Mouse (Mus musculus): Measurements from ENCODE around the gene Car11. TPM values are rescaled to one million over a fixed set of nuclear protein-coding genes. Genes with fewer than 3 reads are reported as not detected.

Car11 gene
- total RNA-seq, 2 experiments from 2014 or later, result 4.5 to 5.0 TPM

GRCm38 (mm10) chr7:45711316-45712021 lies 11.8 kb downstream of the Car11 start:
- DNase-seq, result no peak

- peak; percentile 28 for DNase-seq
These were observed 12.5 kb downstream of the Car11 start for GRCm38 (mm10) chr7:45712022-45712757.

GRCm38 (mm10) chr7:45713396-45713795 lies 13.8 kb downstream of the Car11 start:
- DNase-seq, result no peak

- DNase-seq, result no peak
These were observed 14.4 kb downstream of the Car11 start for GRCm38 (mm10) chr7:45713881-45714520.

- DNase-seq, result no peak
These were observed 15.0 kb downstream of the Car11 start for GRCm38 (mm10) chr7:45714630-45715089.

GRCm38 (mm10) chr7:45715090-45715708 lies 15.6 kb downstream of the Car11 start, which contains the start of gene Rpl18:
Rpl18 (plus strand) TSS chr7:45715457.
- peak; percentile 98 for DNase-seq

- DNase-seq, result no peak
These were observed 16.3 kb downstream of the Car11 start for GRCm38 (mm10) chr7:45715741-45716459.

- DNase-seq, result no peak
These were observed 16.8 kb downstream of the Car11 start for GRCm38 (mm10) chr7:45716460-45716857.

GRCm38 (mm10) chr7:45716952-45717917 lies 17.6 kb downstream of the Car11 start:
- DNase-seq, result no peak

GRCm38 (mm10) chr7:45717918-45718297 lies 18.3 kb downstream of the Car11 start, which contains the start of gene Sphk2:
Sphk2 (minus strand) TSS chr7:45718002.
- peak; percentile 99 for DNase-seq

- DNase-seq, result no peak
These were observed 18.7 kb downstream of the Car11 start for GRCm38 (mm10) chr7:45718331-45718730.

- DNase-seq, result no peak
These were observed 19.5 kb downstream of the Car11 start for GRCm38 (mm10) chr7:45719180-45719579.

GRCm38 (mm10) chr7:45719738-45720412 lies 20.2 kb downstream of the Car11 start:
- no peak for DNase-seq

- DNase-seq, result no peak
These were observed 21.0 kb downstream of the Car11 start, which contains the start of gene Fam83e for GRCm38 (mm10) chr7:45720413-45721233. Fam83e (plus strand) TSS chr7:45721212.

- no peak for DNase-seq
These were observed 21.6 kb downstream of the Car11 start for GRCm38 (mm10) chr7:45721234-45721571.

GRCm38 (mm10) chr7:45721642-45722347 lies 22.2 kb downstream of the Car11 start:
- no peak for DNase-seq

GRCm38 (mm10) chr7:45722348-45722713 lies 22.7 kb downstream of the Car11 start:
- DNase-seq, result no peak

GRCm38 (mm10) chr7:45723301-45723700 lies 23.7 kb downstream of the Car11 start:
- no peak for DNase-seq

- DNase-seq, result no peak
These were observed 24.1 kb downstream of the Car11 start for GRCm38 (mm10) chr7:45723781-45724180.
